Mouse (Mus musculus): Measurements from ENCODE around the gene Hkdc1.

The Hkdc1 gene

DNA sequence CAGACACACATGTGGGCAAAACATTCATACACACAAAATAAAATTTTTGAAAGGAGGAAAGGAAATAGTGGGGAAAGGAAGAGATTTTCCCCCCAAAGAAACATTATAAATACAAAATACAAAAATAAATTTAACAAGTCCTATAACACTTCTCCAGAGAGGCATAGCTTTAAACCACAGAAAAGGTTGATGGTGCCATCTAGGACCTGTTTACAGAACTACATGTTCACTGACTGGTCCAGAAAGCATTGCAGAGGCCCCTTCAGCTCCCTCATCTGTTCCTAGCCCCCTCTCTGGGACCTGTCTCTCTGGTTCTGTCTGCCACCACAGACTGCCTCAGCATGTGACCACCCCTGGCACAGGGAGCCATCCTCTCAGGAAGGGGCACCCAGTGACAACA, 41.4 kb downstream of the Hkdc1 start:
- CTCF ChIA-PET, result interaction anchor here (0.6 kb wide), 1 partner anchor 67 kb away, joined by 8 read pairs; no protein-coding TSS in a partner anchor

DNA sequence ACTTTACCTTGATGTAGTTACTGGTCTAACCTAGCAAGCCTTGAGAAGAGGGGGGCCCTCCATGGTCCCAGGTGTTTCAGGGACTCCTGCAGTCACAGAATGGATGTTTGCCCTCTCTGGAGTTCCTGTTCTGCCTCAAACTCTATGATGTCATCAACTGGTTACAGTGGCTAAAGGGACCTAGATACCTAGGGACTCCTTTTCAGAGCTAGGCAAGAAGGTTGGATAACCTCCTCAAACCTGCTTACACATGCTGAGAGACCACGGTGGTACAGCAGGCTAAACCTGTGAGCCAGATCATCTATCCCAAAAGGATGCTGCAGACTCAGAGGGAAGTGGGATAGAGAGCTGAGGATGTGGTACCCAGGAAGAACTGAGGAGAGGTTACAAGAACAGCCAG, 42.5 kb downstream of the Hkdc1 start, which contains the start of gene Hk1:
TSS of gene Hk1 (minus strand) at position 101 of the 400 bp plus-strand sequence.
- CTCF ChIA-PET, result interaction anchor here (0.5 to 0.7 kb wide), 2 partner anchors 307 to 1048 kb away, joined by 3 to 10 read pairs; no protein-coding TSS in a partner anchor

DNA sequence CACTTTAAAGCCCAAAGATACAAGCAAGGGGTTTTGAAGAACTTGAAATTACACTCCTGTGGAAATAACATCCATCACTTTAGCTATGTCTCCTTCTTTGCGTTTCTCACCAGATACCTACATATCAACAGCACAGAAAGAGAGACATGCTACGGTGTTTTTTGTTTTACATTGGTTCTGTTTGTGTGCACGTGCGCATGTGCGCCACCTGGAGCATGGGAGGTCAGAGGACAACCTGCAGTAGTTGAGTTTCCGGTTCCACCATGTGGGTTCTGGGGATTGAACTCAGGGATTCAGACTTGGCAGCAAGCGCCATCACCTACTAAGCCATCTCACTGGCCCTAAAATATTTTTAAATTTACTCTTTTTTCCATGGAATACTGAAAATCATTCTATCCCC, 63.5 kb downstream of the Hkdc1 start:
- CTCF ChIA-PET, result no interaction called here

DNA sequence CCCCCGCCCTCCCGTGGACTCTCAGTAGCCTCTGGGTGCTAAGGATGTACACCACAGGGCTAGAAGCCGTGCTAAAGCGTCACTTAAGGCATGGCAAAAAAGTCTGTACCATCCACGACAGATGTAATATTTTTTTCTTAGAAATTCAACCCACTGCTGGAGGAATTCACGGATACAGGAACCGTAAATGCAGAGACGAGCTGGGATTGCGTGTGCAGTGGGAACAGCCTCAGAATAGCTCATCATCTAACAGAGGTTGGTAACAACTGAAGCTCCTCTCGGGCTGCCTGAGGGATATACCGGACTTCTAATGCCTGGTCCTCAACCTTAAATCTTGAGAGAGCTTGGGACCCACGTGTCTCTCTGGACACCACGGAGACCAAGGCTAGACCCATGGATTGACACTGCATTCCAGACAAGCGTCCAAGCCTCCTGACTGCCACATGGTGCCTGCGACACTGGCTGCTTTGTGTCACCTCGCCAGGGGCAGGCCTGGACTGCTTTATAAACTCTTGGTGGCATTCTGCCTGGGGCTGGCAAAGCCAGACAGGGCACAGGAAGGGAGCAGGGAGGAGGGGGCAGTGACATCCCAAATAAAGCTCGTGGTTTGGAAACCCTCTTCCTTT, 66.1 kb downstream of the Hkdc1 start:
- CTCF ChIA-PET, result no interaction called here

DNA sequence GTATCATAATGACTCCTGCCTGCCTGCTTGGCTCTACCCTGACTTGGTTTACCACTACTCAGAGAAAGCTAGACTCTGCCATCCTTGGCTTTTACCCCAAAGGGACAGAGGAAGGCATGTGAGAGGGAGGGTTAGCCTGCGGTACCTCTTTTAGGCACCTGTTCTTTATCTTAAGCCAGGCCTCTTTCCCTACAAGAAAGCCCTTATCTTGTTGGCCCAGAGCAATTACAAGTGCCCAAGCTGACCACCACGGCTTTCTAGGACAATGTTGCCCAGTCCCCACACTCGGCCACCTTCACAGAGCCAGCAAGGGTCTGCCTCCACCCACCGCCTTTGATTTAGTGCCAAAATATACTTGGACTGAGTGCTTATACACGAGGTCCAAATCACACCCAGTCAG, 77.1 kb downstream of the Hkdc1 start:
- CTCF ChIA-PET, result no interaction called here

DNA sequence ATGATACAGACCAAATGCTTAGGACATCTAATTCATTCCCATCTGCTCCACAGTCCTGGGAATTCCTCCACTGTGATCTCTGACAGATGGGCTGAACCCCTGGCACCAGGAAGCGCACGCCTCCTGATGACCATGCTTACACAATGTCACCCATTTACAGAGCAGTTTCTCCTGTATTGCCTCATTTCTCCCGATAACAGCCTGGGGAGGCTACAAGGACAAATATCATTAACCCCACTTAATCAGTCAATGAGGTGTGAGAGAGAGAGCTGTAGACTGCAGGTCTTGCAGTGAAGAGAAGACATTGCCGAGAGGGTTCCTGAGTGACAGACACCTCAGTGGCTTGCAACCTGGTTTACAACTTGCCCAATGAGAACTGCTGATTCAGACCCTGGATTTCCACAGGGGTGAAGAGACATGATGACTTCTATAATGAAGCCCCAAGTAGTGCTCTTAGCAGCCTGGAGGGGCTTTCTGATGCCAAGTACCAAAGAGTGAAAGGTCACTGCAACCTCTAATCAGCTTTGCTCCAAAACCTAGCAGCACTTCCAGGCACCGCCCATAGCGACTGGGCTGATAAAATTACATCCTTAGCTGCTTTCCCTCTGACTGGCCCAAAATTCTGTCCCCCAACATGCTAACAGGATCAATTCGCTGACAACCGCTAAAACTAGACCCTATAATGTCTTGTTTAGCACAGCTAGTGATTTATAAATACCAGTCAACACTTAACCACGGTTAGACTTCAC, 78.1 kb downstream of the Hkdc1 start:
- CTCF ChIA-PET, result no interaction called here

DNA sequence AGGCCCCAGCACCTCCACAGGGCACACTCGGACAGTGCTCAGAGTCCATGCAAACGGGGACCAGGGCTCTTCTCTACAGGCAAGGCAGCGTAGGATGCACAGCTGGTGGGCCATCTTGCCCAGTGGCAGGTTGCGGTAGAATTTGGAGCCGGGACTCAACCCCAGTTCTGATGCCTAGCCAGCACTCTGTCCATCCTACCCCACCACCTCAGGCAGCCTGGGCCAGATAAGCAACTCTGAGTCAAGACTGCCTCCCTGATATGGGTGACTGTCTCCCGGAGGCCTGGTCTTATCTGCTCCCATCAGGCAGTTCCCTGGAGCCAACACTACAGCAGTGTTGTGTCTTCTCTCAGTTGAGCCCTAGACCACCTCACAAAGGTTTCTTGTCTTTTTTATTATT, 79.8 kb downstream of the Hkdc1 start:
- CTCF ChIA-PET, result no interaction called here

DNA sequence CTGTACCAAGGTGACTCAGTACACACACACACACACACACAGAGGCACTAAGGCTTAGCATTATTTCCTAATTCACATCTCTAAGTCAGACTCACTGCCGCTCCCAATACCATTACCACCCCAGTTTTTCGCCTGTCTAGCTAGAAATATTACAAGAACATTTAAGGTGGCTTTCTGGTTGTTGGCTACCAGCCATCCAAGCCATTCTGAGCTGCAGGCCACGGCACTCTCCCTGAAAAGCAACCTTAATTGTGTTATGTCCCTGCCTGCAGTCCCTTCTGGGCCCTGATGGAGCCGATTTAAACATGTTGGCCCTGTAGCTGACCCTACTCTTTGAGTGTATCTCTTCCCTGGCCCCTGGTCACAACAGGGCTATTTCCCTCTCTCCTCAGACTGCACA, 80.3 kb downstream of the Hkdc1 start:
- CTCF ChIA-PET, result no interaction called here

DNA sequence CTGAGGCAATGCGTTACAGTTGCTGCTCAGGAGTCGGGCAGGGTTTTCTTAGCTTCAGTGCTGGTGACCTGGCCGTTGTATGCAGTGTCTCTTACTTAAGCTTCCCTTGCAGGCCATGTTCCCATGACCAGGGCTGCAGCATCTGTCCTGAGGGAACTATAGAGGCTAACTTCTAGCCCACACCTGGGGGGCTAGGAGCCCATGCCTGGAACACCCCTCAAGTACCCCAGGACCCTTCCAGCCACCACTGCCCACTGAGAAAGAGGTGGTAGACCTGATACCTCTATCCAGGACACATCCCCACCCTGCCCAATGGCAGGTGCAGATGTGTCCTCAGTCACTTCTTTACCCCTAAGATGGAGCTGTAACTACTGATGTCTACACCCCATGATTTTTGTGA, 81.3 kb downstream of the Hkdc1 start:
- CTCF ChIA-PET, result no interaction called here

DNA sequence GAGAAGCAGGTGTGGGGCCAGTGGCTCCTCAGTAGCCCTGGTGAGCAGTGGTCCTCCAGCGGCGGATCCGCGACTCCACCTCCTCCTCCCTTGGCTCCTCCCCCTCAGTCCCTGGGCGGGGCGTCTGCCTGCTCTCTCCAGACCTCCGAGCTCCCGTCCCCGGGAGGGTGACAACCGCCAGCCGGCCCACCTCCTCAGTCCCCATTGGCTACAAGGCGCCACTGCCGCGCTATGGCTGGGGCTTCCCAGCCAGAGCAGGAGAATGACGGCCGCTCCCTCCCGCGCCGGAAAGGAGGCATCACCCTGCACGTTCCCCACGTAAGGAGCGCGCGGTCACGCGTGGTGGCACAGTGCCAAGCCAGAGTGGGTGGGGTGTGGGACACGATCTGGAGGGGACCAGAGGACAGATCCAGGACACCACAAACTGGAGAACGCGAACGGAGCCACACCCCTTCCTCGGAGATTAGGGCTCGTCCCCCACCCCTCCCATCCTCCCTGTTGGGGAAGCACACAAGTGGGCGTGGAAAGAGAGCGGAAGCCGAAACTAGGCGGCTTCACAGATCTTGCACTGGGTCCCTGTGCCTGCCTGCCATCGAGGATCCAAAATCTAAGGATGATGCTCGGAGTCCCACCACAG, 82.1 kb downstream of the Hkdc1 start:
- CTCF ChIA-PET, result no interaction called here

DNA sequence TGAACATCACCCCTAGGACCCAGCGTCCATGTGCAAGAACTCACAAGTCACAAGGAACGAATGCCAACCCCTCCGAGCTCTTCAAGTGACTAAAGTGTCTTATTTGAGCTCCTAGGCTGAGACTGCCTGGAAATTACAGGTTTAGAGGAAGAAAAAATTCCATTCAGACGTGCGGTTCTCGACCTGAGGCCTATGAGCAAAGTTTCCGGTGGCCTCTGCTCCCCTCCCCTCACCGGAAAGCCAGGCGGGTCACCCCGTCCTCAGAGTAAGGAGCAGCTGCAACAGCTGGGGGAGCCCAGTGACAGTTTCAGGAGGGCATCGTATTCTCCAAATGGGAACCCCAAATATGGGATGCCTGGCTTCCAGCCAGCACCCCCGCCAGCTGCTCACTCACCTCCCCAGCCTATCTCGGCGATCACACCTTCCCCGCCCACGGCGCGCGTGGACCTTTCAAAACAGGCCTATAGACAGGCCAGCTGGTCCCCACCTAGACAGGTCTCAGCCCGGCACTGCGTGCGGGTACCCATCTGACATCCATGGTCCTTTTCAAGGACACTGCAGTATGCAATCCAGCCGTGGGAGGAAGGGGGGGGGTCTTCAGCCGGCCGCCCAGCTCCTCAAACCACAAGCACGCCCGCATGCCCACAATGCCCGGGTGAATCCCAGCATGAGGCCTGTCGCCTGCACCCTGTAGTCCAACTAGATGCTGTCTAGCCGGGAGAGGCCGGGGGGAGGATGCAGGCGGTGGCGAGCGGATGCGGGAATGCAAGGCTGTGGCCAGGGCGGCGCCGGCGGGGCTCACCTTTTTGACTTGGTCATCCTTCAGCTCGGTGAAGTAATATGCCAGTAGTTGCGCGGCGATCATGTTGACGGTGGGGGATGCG, 82.8 kb downstream of the Hkdc1 start:
- CTCF ChIA-PET, result interaction anchor here (0.5 kb wide), 1 partner anchor 16 kb away, joined by 3 read pairs; no protein-coding TSS in a partner anchor

DNA sequence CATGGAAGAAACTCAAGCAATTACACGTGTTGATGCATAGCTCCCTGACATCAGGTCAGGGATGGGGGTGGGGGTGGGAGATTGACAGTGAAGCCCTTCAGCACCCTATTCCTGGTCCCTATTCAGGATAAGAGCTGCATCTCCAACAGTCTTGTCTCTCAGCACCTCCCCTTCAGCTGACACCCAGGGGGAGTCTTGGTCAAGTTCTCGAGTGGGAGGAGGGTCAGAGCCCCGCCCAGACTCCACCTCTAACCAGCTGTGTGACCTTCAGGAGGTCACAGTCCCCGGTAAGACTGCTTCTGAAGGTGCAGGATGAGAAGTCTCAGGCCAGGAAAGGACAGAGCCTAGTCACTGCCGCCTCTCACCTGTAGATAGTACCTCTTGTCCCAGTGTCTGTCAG, 83.7 kb downstream of the Hkdc1 start:
- CTCF ChIA-PET, result interaction anchor here (0.5 kb wide), 1 partner anchor 17 kb away, joined by 3 read pairs; no protein-coding TSS in a partner anchor

DNA sequence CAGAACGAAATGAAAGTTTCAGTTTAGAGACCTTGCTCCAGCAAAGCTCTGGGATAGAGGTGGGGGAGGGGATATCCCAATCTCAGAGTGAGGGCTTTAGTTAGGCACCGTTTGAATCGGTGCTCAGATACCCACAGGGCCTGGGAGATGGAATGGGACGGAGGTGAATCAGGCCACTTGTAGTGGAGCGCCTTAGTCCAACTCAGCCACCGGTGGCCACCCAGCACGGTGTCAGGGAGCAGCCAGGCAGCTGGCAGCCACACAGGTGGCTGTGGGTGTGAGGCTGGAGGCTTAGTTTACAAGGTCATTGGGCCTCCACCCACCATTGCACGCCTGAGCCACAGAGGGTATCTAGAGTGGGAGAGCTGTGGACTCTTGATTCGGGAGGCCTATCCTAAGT, 84.1 kb downstream of the Hkdc1 start:
- CTCF ChIA-PET, result no interaction called here

DNA sequence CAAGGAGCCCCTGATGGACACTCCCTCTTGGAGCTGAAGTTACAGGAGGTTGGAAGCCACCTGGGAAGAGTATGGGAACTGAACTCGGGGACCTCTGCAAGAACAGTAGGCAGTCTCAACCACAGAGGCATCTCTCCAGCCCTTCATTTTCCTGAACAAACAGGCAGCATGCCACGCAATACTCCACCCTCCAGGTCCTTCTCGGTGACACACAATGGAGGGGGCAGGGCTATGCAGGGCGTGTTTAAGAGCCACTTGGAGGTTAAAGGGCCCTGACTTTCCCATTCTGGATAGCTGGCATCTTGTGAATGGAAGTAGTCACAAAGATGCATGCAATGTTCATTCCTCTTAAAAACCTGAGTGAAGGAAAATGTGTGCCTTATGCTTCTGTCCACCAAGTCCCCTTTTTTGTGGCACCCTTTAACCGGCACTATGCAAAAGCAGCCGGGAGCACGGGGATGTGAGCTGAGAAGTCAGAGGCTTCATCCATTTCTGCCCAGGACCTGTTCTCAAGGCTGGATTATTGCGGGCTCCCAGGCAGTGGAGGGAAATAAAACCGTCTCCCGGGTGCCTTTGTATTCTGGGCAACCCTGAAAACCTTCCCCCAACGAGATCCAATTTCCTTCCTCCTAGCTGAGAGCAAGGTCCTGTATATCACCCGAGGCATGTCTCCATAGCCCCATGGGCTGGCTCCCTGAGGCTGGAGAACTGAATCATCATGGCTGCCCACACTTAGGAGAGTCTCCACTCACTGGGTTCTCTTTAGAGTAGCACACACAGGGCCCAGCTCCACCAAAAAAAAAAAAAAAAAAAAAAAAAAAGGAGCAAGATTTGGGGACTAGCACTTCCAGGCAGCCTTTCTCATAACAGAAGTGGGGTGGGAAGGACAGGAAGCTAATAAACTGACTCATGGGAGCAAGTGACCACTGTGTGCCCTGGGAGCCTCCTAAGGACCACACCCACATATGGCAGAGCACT, 85.4 kb downstream of the Hkdc1 start:
- CTCF ChIA-PET, result no interaction called here

DNA sequence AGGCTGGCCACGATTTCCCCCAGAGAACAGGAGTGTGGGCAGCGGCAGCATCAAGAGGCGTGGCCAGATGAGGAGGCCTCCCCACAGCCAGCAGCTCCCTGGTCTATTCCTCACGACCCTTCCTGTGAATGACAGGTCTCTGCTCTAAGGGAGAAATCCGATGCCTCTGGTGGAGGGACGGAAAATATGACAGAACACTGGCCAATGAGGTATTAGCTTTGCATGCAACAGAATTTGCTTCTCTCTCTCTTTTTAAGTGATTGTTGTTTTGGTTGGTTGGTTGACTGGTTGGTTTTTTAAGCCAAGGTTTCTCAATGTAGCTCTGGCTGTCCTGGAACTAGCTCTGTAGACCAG, 86.9 kb downstream of the Hkdc1 start:
- CTCF ChIA-PET, result no interaction called here

DNA sequence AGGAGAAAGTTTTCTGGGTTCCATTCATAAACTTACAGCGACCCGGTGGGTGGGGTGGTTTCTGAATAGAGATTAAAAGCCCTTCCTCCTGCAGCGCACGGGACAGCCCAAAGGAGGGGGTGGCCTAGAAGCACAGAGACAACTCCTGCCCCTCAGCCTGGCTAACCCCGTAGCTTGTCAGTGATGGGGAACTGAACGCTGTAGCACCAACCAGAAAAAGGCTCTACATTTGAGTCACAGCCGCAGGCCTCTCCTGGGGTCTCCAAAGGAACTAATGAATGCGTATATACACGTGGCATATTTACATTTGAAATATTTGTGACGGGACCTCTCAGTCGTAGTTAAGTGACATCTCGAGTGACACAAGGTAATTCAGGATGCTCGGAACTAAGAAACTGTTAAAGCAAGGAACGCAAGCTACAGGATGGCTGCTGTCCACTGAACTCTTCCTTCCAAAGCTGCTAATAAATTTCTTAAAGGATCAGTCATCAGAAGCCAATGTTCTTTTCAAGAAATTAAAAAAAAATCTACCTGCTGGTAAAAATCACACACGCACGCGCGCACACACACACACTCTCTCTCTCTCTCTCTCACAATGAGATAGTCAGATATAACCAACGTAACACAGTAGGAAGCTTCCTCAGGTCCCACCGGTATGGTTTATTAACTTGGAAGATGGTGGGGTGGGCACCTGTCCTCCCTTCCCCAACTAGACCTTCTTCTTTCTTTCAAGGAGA, 87.4 kb downstream of the Hkdc1 start:
- CTCF ChIA-PET, result no interaction called here

DNA sequence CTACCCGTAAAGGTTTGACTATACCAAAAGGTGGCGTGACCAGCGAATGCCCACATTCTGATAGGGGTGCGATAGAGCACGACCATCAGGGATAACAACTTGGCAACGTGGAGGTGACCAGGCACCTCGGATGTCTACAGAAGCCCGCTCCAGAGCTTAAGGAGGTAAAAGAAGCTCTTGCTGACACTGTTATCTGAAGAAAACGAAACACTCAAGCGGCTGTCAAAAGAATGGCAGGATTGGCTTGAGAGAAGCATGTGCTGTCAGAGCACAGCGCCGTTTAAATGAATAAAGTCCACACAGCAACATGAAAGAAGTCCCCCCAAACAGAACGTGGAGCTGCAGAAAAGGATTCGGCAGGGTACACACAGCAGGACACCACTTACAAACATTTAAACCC, 89.0 kb downstream of the Hkdc1 start:
- CTCF ChIA-PET, result no interaction called here
